In the genomic region with DNA sequence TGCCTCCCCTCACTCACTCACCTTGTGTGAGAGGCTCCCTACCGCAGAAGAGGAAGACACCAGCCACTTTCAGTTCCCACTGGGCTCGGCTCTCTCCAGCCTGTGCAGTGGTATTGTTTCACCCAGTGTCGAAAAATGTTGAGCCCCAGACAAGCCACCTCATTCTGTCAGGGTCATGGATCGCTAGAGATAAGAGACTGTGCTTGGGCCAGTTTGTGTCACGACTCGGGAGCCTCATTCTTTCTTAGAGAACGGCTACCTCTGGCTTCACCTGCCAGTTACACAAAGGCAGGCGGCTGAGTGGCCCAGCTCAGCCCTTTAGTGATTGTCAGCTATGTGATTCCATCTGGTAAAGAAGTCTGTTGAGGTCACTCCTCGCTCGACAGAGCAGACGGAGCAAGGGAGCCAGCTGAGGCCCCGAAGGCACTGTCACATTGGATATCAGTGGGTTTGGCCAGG, we compare ENCODE assay signal across 10 mouse cellular contexts. TPM values are rescaled to one million over a fixed set of nuclear protein-coding genes. Genes with fewer than 3 reads are reported as not detected.
A peak's percentile ranks its signal among the peaks of the same experiment; 100 is the strongest.
DNase-seq lines count a peak whose midpoint lies in the region; ATAC-seq and TF ChIP-seq lines count a peak whose summit lies in the region.
"Had no signal": no experiment of that assay in that cellular context is flagged by ENCODE, and none has a peak within 500 bp of the region (broad histone marks: within the 10 kb centered on the region; RNA-seq: fewer than 3 reads in every experiment).

No protein-coding gene starts in this region.

- WGBS in heart, embryonic 15.5 days: 53% methylated on average over 12 of the region's 12 CpGs
- WGBS in forebrain, embryonic 13.5 days: 48% methylated on average over 12 of the region's 12 CpGs
- WGBS in liver, embryonic 14.5 days (ENCODE audit: insufficient replicate concordance): 15% methylated on average over 12 of the region's 12 CpGs
- WGBS in small intestine, adult 2 months: 57% methylated on average over 12 of the region's 12 CpGs

- no peak for TF ChIP-seq POLR2A in small intestine, adult 2 months (IDR thresholded peaks at IDR 0.05; ENCODE audit: low read depth, low read length)

- 0 out of 2 replicates have a peak, but pooled peaks have one; percentile 24 for TF ChIP-seq EP300 in liver, embryonic 14.5 days (IDR thresholded peaks at IDR 0.05; ENCODE audit: low read depth)

- no peak for ATAC-seq in heart, embryonic 15.5 days (replicated peaks; ENCODE audit: insufficient number of reproducible peaks, insufficient read depth, low FRiP score, low read depth)
- ATAC-seq in forebrain, embryonic 13.5 days: no peak
- no peak for ATAC-seq in liver, embryonic 14.5 days (ENCODE audit: insufficient read depth)

- no peak overlapping the region for H3K27ac ChIP-seq in heart, embryonic 15.5 days
- peak overlapping the region; percentile 60 for H3K27ac ChIP-seq in forebrain, embryonic 13.5 days
- peak overlapping the region; percentile 79 for H3K27ac ChIP-seq in liver, embryonic 14.5 days
- H3K27ac ChIP-seq in small intestine, adult 2 months (ENCODE audit: insufficient read depth, low read depth, low read length): peak overlapping the region; percentile 45
- H3K27ac ChIP-seq in left cerebral cortex, adult 2 months: no peak overlapping the region
- H3K27ac ChIP-seq: embryonic facial prominence, embryonic 12.5 days had no signal

- H3K36me3 ChIP-seq in heart, embryonic 15.5 days: no peaks in the 10 kb centered on the region
- H3K36me3 ChIP-seq in forebrain, embryonic 13.5 days (ENCODE audit: poor library complexity, severe bottlenecking): peaks cover 13% of the 10 kb centered on the region; the same call in 1 of the 2 replicates
- peaks cover 13% of the 10 kb centered on the region for H3K36me3 ChIP-seq in liver, embryonic 14.5 days (replicated peaks; ENCODE audit: control insufficient read depth, insufficient read depth, low read depth)
- H3K36me3 ChIP-seq in small intestine, adult 2 months (ENCODE audit: control insufficient read depth, insufficient read depth, low read length): peaks cover 33% of the 10 kb centered on the region
- H3K36me3 ChIP-seq: embryonic facial prominence, embryonic 12.5 days had no signal

- no peaks in the 10 kb centered on the region for H3K27me3 ChIP-seq in heart, embryonic 15.5 days
- H3K27me3 ChIP-seq in forebrain, embryonic 13.5 days: no peaks in the 10 kb centered on the region
- H3K27me3 ChIP-seq in liver, embryonic 14.5 days (ENCODE audit: control insufficient read depth, insufficient read depth, low read length): no peaks in the 10 kb centered on the region
- H3K27me3 ChIP-seq in small intestine, adult 2 months (ENCODE audit: control insufficient read depth, insufficient read depth, low read length): no peaks in the 10 kb centered on the region
- H3K27me3 ChIP-seq: embryonic facial prominence, embryonic 12.5 days had no signal

- DNase-seq in heart, adult 8-10 months (ENCODE audit: low spot score): no peak
- no peak for DNase-seq in liver, embryonic 14.5 days (ENCODE audit: low read depth in 3 of 3, low spot score in 3 of 3)
- DNase-seq in left cerebral cortex, adult 2 months (ENCODE audit: extremely low spot score in 1 of 2, low spot score in 2 of 2): no peak
- DNase-seq in left cerebral cortex, postnatal 14 days (ENCODE audit: low spot score in 2 of 2): no peak
- no peak for DNase-seq in heart, postnatal 36 days
- DNase-seq: kidney, postnatal 14 days had no signal

- no peaks in the 10 kb centered on the region for H3K9me3 ChIP-seq in heart, embryonic 15.5 days (replicated peaks)
- H3K9me3 ChIP-seq in forebrain, embryonic 13.5 days (replicated peaks): no peaks in the 10 kb centered on the region
- H3K9me3 ChIP-seq in liver, embryonic 14.5 days (ENCODE audit: control insufficient read depth, low read length): no peaks in the 10 kb centered on the region
- H3K9me3 ChIP-seq: embryonic facial prominence, embryonic 12.5 days had no signal

- intact Hi-C loops in left cerebral cortex, adult 2 months (cut with DNase I): no loop called here
- intact Hi-C loops in left cerebral cortex, postnatal 14 days (cut with DNase I): no loop called here
- intact Hi-C loops in heart, postnatal 36 days (cut with DNase I): no loop called here

- peak overlapping the region; percentile 11; the same call in 1 of the 2 replicates for H3K4me2 ChIP-seq in heart, embryonic 15.5 days
- H3K4me2 ChIP-seq in forebrain, embryonic 13.5 days: no peak overlapping the region
- H3K4me2 ChIP-seq in liver, embryonic 14.5 days (ENCODE audit: low read depth): peak overlapping the region; percentile 87
- H3K4me2 ChIP-seq: embryonic facial prominence, embryonic 12.5 days had no signal

- TF ChIP-seq CTCF in liver, embryonic 14.5 days (IDR thresholded peaks at IDR 0.05; ENCODE audit: low read depth): no peak
- no peak for TF ChIP-seq CTCF in small intestine, adult 2 months (IDR thresholded peaks at IDR 0.05; ENCODE audit: extremely low read depth, insufficient read length, insufficient replicate concordance, low read depth, low read length)
- no peak for TF ChIP-seq CTCF in left cerebral cortex, adult 2 months (IDR thresholded peaks at IDR 0.05)

- no peak overlapping the region for H3K4me3 ChIP-seq in heart, embryonic 15.5 days
- no peak overlapping the region for H3K4me3 ChIP-seq in forebrain, embryonic 13.5 days
- H3K4me3 ChIP-seq in liver, embryonic 14.5 days (ENCODE audit: insufficient read depth in 1 of 2, low read depth in 2 of 2, low read length in 2 of 2): peak overlapping the region; percentile 23 to 38
- H3K4me3 ChIP-seq in small intestine, adult 2 months (ENCODE audit: low read depth, low read length): no peak overlapping the region
- H3K4me3 ChIP-seq in left cerebral cortex, adult 2 months: no peak overlapping the region
- H3K4me3 ChIP-seq: embryonic facial prominence, embryonic 12.5 days had no signal

- no peak overlapping the region for H3K9ac ChIP-seq in heart, embryonic 15.5 days
- no peak overlapping the region for H3K9ac ChIP-seq in forebrain, embryonic 13.5 days
- H3K9ac ChIP-seq in liver, embryonic 14.5 days (replicated peaks): peak overlapping the region; percentile 69
- H3K9ac ChIP-seq: embryonic facial prominence, embryonic 12.5 days had no signal

- H3K4me1 ChIP-seq in heart, embryonic 15.5 days (replicated peaks): peaks cover 81% of the 10 kb centered on the region
- H3K4me1 ChIP-seq in forebrain, embryonic 13.5 days: peaks cover 85% of the 10 kb centered on the region
- H3K4me1 ChIP-seq in liver, embryonic 14.5 days (replicated peaks; ENCODE audit: control insufficient read depth in 2 of 2, insufficient read depth in 2 of 2, low read length in 1 of 2): peaks cover 84 to 93% of the 10 kb centered on the region in 2 experiments
- peaks cover 65% of the 10 kb centered on the region for H3K4me1 ChIP-seq in small intestine, adult 2 months (ENCODE audit: control insufficient read depth, insufficient read depth, insufficient read length, low read length)

RNA-seq across cellular contexts. Expression of a gene that starts 17.0 kb away (rescaled TPM):
- polyA plus RNA-seq in heart, embryonic 15.5 days (2015; fragmentation: Nextera tagmentation; extraction: Ambion mirVana): 12.4 and 14.0 TPM in 2 replicates
- total RNA-seq in heart, adult 8-10 months (2022): 10 to 100 TPM; 10.9 to 14.0 (median 11.7) TPM
- polyA plus RNA-seq in forebrain, embryonic 13.5 days (2015; fragmentation: Nextera tagmentation; extraction: Ambion mirVana): 20.7 and 22.3 TPM in 2 replicates
- polyA plus RNA-seq in liver, embryonic 14.5 days (2012; rRNA removed): 6.1 and 6.4 TPM in 2 replicates
- 8.5 and 9.9 TPM in 2 replicates for polyA plus RNA-seq in liver, embryonic 14.5 days (2014; fragmentation: Nextera tagmentation; extraction: Ambion mirVana)
- 47.9 and 84.4 TPM in 2 replicates for polyA plus RNA-seq in small intestine, adult 2 months (2012; rRNA removed)
- 10 to 100 TPM; 19.4 to 20.6 TPM for total RNA-seq in left cerebral cortex, adult 2 months (2021)
- 10 to 100 TPM; 20.0 to 20.7 TPM for total RNA-seq in left cerebral cortex, postnatal 14 days (2021)
- total RNA-seq in heart, postnatal 36 days (2021): 10 to 100 TPM; 12.1 to 12.4 TPM

RNA-seq across cellular contexts. Expression of a gene that starts 28.9 kb away (rescaled TPM):
- polyA plus RNA-seq in heart, embryonic 15.5 days (2015; fragmentation: Nextera tagmentation; extraction: Ambion mirVana): 48.7 and 65.4 TPM in 2 replicates
- 10 to 100 TPM; 12.7 to 19.1 (median 16.5) TPM for total RNA-seq in heart, adult 8-10 months (2022)
- 34.4 and 37.8 TPM in 2 replicates for polyA plus RNA-seq in forebrain, embryonic 13.5 days (2015; fragmentation: Nextera tagmentation; extraction: Ambion mirVana)
- polyA plus RNA-seq in liver, embryonic 14.5 days (2012; rRNA removed): 43.1 and 45.9 TPM in 2 replicates
- polyA plus RNA-seq in liver, embryonic 14.5 days (2014; fragmentation: Nextera tagmentation; extraction: Ambion mirVana): 90.6 and 94.2 TPM in 2 replicates
- polyA plus RNA-seq in small intestine, adult 2 months (2012; rRNA removed): 318 and 530 TPM in 2 replicates
- total RNA-seq in left cerebral cortex, adult 2 months (2021): 10 to 100 TPM; 21.7 to 22.4 TPM
- 10 to 100 TPM; 18.7 to 22.0 TPM for total RNA-seq in left cerebral cortex, postnatal 14 days (2021)
- total RNA-seq in heart, postnatal 36 days (2021): 10 to 100 TPM; 15.6 to 16.3 TPM

RNA-seq across cellular contexts. Expression of a gene that starts 29.0 kb away (rescaled TPM):
- 2.7 and 3.8 TPM in 2 replicates for polyA plus RNA-seq in heart, embryonic 15.5 days (2015; fragmentation: Nextera tagmentation; extraction: Ambion mirVana)
- total RNA-seq in heart, adult 8-10 months (2022): 1 to 10 TPM; 1.7 to 2.1 (median 2.0) TPM
- 3.3 and 3.8 TPM in 2 replicates for polyA plus RNA-seq in forebrain, embryonic 13.5 days (2015; fragmentation: Nextera tagmentation; extraction: Ambion mirVana)
- polyA plus RNA-seq in liver, embryonic 14.5 days (2012; rRNA removed): 1.3 TPM in 2 replicates
- 1.1 and 1.2 TPM in 2 replicates for polyA plus RNA-seq in liver, embryonic 14.5 days (2014; fragmentation: Nextera tagmentation; extraction: Ambion mirVana)
- polyA plus RNA-seq in small intestine, adult 2 months (2012; rRNA removed): 2.3 and 3.2 TPM in 2 replicates
- 1 to 10 TPM; 6.1 to 7.5 TPM for total RNA-seq in left cerebral cortex, adult 2 months (2021)
- 1 to 10 TPM; 6.6 to 6.7 TPM for total RNA-seq in left cerebral cortex, postnatal 14 days (2021)
- total RNA-seq in heart, postnatal 36 days (2021): 1 to 10 TPM; 1.5 to 1.8 TPM

RNA-seq across cellular contexts. Expression of a gene that starts 42.5 kb away (rescaled TPM):
- polyA plus RNA-seq in heart, embryonic 15.5 days (2015; fragmentation: Nextera tagmentation; extraction: Ambion mirVana): 0.63 and 1.2 TPM in 2 replicates
- under 1 TPM; 0.19 to 0.72 (median 0.24) TPM for total RNA-seq in heart, adult 8-10 months (2022)
- polyA plus RNA-seq in forebrain, embryonic 13.5 days (2015; fragmentation: Nextera tagmentation; extraction: Ambion mirVana): 0.97 and 1.8 TPM in 2 replicates
- polyA plus RNA-seq in liver, embryonic 14.5 days (2012; rRNA removed): 0.11 and 0.23 TPM in 2 replicates
- 0.18 and 0.20 TPM in 2 replicates for polyA plus RNA-seq in liver, embryonic 14.5 days (2014; fragmentation: Nextera tagmentation; extraction: Ambion mirVana)
- polyA plus RNA-seq in small intestine, adult 2 months (2012; rRNA removed): 0.05 and 0.08 TPM in 2 replicates
- 1 to 10 TPM; 2.0 to 2.8 TPM for total RNA-seq in left cerebral cortex, adult 2 months (2021)
- 1 to 10 TPM in 1 of 2 experiments, under 1 TPM in 1; 0.95 to 1.2 TPM for total RNA-seq in left cerebral cortex, postnatal 14 days (2021)
- total RNA-seq in heart, postnatal 36 days (2021): under 1 TPM; 0.14 to 0.53 TPM

RNA-seq across cellular contexts. Expression of a gene that starts 57.3 kb away (rescaled TPM):
- polyA plus RNA-seq in heart, embryonic 15.5 days (2015; fragmentation: Nextera tagmentation; extraction: Ambion mirVana): 36.3 and 39.5 TPM in 2 replicates
- 10 to 100 TPM; 26.2 to 28.6 (median 27.2) TPM for total RNA-seq in heart, adult 8-10 months (2022)
- polyA plus RNA-seq in forebrain, embryonic 13.5 days (2015; fragmentation: Nextera tagmentation; extraction: Ambion mirVana): 56.3 and 57.7 TPM in 2 replicates
- 14.2 and 21.4 TPM in 2 replicates for polyA plus RNA-seq in liver, embryonic 14.5 days (2012; rRNA removed)
- polyA plus RNA-seq in liver, embryonic 14.5 days (2014; fragmentation: Nextera tagmentation; extraction: Ambion mirVana): 26.7 and 28.3 TPM in 2 replicates
- 8.9 and 12.3 TPM in 2 replicates for polyA plus RNA-seq in small intestine, adult 2 months (2012; rRNA removed)
- 10 to 100 TPM; 40.8 to 45.3 TPM for total RNA-seq in left cerebral cortex, adult 2 months (2021)
- 10 to 100 TPM; 39.9 to 42.4 TPM for total RNA-seq in left cerebral cortex, postnatal 14 days (2021)
- total RNA-seq in heart, postnatal 36 days (2021): 10 to 100 TPM; 26.7 to 29.0 TPM

Comparison
In these comparisons a context has a peak if more than half of its experiments do, and no peak if none do; other contexts are left out.
1. H3K27ac ChIP-seq: peak in forebrain, embryonic 13.5 days (single experiment), liver, embryonic 14.5 days (single experiment) and small intestine, adult 2 months (single experiment); none in heart, embryonic 15.5 days (single experiment) and left cerebral cortex, adult 2 months (single experiment).
2. H3K4me3 ChIP-seq: peak in liver, embryonic 14.5 days (2 of 2); none in heart, embryonic 15.5 days (single experiment), forebrain, embryonic 13.5 days (single experiment), small intestine, adult 2 months (single experiment) and left cerebral cortex, adult 2 months (single experiment).